Mouse (Mus musculus) c-Kit-positive CD71-negative TER-119-negative erythroid progenitor cells, embryonic 14.5 days (primary cell): ENCODE data around the gene Nnat.
"Not testable (repeated sequence)": the region's sequence is repeated elsewhere in the genome, so short reads cannot be mapped to it uniquely, and the experiment has no call there.

Source experiments
- DNase-seq: peaks from one replicate; pipeline ENCODE4 v3.0.0-alpha.2; 2013; ENCODE audit warnings: low read depth

Nnat gene

GRCm38 (mm10) chr2:157552158-157552886 lies 7.6 kb upstream of the Nnat start:
- DNase-seq = no peak

GRCm38 (mm10) chr2:157556074-157556698 lies 3.7 kb upstream of the Nnat start:
- DNase-seq = no peak

GRCm38 (mm10) chr2:157558051-157558450 lies 1.8 kb upstream of the Nnat start:
- DNase-seq = no peak

- no peak for DNase-seq
Measured at GRCm38 (mm10) chr2:157558520-157558919, 1.4 kb upstream of the Nnat start.

- no peak for DNase-seq
Measured at GRCm38 (mm10) chr2:157559440-157559839, 438 bp upstream of the Nnat start.

- DNase-seq = no peak
Measured at GRCm38 (mm10) chr2:157560302-157560701, 424 bp downstream of the Nnat start.

- no peak for DNase-seq
Measured at GRCm38 (mm10) chr2:157561165-157561836, 1.4 kb downstream of the Nnat start.

- DNase-seq = no peak
Measured at GRCm38 (mm10) chr2:157563031-157563430, 3.2 kb downstream of the Nnat start.

- DNase-seq = no peak
Measured at GRCm38 (mm10) chr2:157564723-157565122, 4.8 kb downstream of the Nnat start.

GRCm38 (mm10) chr2:157565446-157565845 lies 5.6 kb downstream of the Nnat start:
- DNase-seq = no peak

- DNase-seq = no peak
Measured at GRCm38 (mm10) chr2:157565898-157566259, 6.0 kb downstream of the Nnat start.

- DNase-seq = peak; percentile 67
Measured at GRCm38 (mm10) chr2:157566260-157566952, 6.5 kb downstream of the Nnat start.

- no peak for DNase-seq
Measured at GRCm38 (mm10) chr2:157567235-157567961, 7.5 kb downstream of the Nnat start.

GRCm38 (mm10) chr2:157568881-157569280 lies 9.0 kb downstream of the Nnat start:
- DNase-seq = no peak

- no peak for DNase-seq
Measured at GRCm38 (mm10) chr2:157569796-157570485, 10.1 kb downstream of the Nnat start.

- peak; percentile 55 for DNase-seq
Measured at GRCm38 (mm10) chr2:157571224-157571832, 11.4 kb downstream of the Nnat start, which contains the start of gene Blcap. TSS of gene Blcap (minus strand) at chr2:157571274.

- DNase-seq = no peak
Measured at GRCm38 (mm10) chr2:157572786-157573185, 12.9 kb downstream of the Nnat start.

GRCm38 (mm10) chr2:157585351-157585750 lies 25.5 kb downstream of the Nnat start:
- not testable (repeated sequence) for DNase-seq

- DNase-seq = no peak
Measured at GRCm38 (mm10) chr2:157596876-157597566, 37.1 kb downstream of the Nnat start.

GRCm38 (mm10) chr2:157601435-157601839 lies 41.6 kb downstream of the Nnat start:
- no peak for DNase-seq
